Mouse (Mus musculus) testis, postnatal 14 days (tissue): ENCODE data around the gene Ints7.

ENCODE experiments used
- DNase-seq: peaks from one replicate; pipeline ENCODE4 v3.0.0; 2021; ENCODE audit warnings: low spot score

Gene Ints7

DNA sequence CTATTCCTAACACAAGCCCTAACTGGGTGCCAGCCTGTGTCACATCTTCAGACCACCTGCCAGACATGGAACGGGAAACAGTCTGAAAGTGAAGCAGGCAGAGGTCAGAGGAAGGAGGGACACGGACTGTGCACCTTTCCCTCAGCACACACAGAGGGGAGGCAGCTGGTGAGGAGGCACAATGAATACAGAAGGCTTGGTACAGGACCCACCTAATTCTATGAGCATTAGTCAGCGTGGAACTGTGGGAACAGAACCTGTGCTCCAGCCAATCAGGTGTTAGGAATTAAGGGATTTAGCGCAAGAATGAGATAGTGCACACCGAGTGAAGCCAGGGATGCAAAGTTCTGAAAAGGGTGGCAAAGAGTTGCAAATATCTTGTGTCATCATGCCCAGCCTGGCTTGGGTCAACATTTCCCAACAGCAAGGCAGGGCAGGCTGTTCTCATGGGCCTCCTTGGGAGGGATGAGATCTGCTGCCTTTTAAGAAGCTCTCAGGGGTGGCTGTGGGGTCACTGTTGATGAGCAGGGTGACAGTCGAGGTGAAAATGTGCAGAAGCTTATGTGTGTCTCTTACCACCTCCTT, 57.2 kb downstream of the Ints7 start:
- no peak for DNase-seq

DNA sequence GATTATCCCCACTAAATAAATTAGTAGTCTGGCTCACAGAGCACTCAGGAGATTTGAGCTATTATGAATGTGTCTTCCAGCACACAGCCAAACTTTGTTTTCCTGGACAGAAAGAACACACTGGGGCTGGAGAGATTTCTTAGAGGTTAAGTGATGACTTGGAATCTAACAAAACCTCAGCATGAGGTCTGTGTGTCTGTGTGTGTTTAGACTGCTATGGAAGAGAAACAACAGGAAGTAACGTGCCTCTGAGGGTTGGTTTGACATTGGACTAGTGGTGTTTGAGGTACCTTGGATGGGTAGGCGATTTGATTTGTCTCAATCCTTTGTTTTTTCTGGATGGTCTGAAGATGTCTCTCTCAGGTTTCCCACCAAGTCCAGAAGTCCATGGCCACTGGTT, 58.7 kb downstream of the Ints7 start:
- DNase-seq: no peak

DNA sequence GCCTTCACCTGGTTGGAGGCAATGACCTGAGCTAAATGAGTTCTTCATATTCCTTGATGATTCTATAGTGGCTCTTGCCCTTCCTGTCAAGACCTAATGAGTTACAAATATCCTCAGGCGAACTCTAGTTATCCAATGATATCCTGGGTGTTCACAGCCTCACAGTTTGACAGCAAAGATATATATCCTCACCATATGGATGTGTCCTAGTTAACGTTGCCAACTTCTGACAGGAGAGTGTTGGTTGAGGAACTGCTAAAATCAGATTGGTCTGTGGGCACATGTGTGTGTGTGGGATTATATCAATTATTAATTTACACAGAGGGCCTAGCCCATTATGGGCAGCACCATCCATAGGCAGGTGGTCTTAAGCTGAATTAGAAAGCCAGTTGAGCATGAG, 63.0 kb downstream of the Ints7 start:
- no peak for DNase-seq

DNA sequence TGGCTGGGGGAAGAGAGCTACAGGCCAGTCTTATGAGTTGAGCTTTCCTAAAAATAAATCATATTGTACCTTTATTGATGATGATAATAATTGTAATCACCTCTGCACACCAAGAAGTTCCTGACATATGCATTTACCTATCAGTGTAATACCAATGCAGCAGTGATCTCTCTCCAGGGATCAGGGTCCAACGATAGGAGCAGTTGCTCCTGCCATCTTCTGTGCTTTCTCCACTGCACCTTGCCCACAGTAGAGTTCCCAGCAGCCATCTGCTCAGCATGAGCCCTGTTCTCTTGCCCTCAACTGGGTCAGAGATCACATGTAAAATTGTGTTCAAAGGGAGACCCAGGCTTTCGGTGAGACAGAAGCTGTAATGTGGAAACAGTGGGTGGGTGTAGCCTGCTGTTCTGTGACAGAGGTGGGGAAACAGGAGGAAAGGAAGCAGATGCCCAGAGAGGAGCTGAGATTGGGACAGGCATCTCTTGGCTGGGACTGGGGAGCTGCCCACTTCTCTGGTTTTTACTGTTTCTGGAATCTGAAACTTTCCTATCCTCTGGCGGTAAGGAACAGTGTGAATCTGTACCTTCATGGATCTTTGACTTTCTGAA, 63.9 kb downstream of the Ints7 start:
- DNase-seq: no peak

DNA sequence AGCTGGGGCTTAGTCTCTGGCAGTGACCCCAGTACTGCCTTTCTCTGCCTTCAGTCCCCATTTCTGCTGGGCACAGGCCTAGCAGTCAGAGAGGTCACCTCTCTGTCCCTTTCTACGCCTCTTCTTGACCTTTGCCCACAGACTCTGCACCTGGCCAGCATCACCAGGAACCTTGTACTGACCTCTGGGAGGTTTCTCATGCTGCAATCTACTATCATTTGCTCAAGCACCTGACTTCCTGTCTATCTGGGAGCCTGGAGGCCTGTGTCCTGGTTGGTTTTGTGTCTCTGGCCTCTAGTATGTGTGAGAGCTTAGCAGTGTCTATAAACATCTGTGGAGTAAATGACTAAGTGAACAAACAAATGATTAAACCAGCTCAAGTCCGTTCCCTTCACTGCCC, 64.7 kb downstream of the Ints7 start:
- DNase-seq: no peak

DNA sequence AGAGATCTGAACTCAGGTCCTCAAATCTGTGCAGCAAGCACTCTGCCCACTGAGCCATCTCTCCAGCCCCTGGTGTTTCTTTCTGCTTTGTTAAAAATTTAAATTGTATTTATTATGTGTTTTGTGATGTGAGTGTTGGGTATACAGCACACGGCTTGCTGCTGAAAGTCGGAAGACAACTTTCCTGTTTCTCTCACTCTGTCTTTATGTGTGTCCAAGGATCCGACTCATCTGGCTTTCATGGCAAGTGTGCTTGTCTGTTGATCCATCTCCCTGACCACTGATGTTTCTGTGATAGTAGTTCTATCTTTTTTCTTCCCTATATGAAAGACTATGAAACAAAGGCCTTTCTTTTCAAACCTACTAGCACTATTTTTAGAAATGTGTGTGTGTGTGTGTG, 65.4 kb downstream of the Ints7 start:
- DNase-seq: no peak

DNA sequence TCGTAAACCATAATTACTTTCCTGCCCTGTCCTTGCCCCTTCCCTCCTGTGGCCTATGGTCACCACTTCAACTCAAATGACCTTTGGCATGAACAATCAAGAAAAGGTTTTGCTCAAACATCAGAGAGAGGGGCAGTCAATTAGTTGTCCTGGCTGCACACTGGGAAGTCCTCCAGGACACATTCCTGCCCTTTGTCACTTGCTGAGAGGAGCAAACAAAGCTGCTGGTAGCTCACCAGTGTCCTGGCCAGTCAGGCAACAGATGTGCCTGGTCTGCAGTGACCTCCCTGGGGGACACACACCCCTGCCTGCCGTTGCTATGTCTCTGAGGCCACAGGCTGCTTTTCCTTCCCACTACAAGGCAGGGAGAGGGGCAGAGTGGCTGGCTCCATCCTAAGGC, 66.0 kb downstream of the Ints7 start:
- no peak for DNase-seq

DNA sequence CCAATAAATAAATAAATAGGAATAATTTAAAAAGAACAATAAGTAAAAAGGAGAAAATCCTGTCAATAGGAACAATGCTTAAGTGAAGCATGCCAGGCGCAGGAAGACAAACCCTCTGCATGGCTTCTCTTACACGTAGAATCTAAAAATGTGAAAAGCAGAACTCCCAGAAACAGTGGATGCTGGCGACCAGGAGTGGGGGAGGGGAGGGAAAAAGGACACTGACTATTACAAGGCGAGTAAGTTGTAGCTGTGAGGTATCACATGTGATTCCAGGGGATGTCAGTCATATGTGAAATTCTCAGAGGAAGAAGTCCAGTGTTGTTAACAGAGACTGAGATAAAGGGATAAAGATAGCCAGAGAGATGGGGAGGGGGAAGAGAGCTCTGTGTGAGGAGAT, 67.5 kb downstream of the Ints7 start:
- no peak for DNase-seq

DNA sequence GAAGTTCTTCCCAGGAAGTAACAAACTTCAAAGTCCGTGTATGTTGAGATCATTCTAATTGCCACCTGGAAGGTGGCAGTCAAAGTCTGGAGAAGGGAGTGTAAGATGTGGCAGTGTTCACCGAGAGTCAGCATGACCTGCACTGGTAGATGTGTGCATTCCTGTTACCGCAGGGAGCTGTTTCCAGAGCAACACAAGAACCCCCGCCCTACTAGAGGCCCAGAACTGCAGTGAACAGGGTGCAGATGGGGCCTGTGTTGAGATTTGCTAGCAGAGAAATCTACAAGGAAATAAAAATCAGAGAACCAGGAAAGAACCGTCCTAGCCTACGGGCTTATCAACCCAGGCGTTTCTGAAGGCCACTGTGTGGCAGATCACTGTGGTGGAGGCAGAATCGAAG, 70.5 kb downstream of the Ints7 start:
- DNase-seq: no peak

DNA sequence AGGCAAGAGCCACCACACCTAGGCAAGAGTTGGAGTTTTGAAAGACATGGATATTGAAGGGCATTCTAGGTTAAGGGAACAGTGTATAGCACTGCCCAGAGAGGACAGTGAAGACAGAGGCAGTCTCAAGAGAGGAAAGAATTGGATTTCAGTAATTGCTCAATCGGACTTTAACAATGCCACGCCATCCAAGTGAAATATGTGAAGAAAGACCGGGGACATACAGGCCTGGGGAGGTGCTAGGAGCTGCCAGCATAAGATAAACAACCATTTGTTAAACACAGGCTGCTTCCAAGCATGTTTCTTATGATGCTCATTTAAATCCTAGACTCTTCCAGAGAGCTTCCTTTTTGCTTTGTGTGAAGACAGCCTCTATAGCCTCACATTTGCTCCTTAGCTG, 72.2 kb downstream of the Ints7 start:
- no peak for DNase-seq

DNA sequence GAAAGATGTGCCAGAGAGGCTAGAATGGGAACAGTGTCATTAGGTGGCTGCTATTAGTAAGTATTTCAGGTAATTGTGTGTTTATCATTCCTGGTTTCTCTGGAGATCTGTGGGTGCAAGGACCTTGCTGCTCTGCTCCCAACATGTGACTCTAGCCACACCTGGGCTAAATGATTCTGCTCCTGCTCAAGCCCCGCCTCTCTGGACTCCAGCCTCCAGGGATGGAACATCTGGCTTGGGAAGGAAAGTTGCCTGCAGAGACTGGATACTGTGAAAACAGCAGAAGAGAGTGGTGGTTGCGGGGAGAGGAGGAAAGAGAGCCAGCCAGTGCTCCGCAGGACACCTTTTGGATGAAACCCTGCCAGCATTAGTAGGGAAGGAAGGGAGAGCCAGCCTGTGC, 84.0 kb downstream of the Ints7 start:
- no peak for DNase-seq

DNA sequence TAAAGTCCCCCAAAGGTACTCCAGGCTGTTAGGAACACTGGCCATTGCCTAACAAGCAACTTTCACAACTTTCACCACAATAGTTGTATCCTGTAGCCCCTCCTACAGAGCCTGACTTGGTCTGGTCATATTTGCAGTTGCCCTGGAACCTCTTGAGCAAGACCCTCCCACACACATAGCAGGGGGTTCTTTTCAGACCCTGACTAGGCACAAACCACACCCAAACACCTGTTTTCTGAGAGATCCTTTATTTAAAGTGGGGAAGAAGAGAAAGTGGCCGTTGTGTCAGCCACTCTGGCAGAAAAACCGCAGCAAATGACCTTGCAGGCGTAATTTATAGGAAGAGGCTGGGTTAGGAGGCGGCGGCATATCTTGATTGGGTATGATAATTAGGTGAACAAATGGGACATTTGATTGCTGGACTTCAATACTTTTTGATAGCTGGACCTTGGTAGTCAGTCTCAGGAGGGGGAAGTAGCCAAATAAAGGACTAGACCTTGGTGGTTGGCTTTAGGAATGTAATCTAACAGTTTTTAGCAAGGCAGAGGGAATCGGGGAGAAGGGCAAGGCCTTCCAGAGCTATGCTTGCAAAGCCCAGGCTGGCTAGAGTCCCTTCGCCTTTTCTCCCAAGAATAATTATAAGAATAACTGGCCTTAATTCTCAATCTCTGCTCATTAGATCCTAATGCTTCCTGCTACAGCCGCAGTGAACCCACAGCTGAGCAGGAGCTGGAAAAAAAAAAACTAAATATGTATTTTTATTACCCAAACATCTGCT, 85.8 kb downstream of the Ints7 start:
- no peak for DNase-seq

DNA sequence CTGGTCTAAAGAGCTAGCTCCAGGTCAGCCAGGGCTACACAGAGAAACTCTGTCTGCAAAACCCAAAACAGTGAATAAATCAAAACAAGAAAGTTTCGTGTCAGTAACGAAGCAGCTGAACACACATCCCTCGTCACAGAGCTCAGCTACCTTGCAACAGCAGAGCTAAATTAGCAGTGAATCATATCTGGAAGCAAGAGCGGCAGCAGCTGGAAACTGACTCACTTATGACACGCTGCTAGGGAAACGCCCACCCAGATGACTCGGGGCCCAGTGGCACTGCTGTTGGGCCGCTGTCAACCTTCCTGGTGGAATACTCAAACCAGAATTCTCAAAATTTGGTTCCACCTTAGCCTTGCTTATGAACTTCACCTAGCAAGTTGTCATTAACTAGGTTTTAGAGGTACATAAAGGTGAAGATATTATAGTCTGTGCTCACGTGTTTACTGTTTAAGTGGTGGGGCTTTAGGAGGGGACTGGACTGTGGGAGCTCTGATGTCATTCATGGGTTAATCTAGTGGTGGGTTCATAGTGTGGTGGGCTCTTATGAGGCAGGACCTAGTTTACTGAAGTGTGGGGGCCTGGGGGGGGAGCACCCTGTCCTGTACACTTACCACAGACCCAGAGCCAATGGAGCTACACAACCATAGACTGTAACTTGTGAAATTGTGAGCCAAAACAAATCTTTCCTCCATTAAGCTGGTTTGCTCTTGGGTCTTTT, 86.9 kb downstream of the Ints7 start:
- no peak for DNase-seq

DNA sequence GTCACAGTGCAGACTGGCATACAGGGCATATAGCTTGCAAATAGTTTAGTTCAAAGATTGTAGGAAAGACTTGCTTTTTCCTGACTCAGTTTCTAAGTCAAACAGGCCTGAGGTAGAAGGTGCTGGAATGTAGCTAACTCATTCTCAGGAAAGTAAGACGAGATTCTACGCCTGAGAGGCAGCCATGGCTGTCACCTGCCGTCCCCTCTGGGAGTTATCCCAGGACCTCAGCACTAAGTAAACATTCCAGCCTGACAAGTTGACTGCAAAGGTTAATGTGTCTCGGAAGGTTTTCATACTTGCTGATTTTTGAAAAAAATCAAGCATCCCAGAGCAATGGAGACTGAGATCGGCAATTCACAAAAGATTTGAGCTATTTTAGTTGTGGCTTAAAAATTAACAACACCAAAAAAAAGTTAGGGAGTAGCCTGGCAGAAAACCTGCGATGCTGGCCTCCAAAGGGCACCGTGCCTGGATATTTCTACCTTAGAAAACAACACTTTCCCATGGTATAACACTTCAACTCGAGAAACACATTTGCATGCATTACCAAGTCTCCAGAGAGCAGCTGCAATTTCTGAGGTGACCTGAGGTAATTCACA, 87.6 kb downstream of the Ints7 start:
- no peak for DNase-seq

DNA sequence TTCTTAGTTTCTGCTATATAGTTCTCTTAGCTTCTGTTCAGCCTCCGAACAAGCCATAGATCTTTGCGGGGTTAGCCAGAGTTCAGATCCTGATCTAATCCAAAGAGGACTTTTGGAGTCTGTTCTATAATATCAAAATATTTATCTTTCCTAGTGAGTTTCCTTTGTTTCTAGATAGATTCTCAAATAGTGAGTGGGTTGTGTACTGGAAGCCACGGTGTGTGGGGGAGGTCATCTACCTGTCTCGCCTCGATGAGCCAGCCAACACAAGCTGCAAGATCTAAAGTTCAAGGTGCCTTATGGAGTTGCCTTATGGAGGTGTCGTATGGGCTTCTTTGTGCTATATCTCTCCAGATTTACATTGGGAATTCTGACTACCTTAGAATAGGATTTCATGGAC, 88.2 kb downstream of the Ints7 start:
- no peak for DNase-seq

DNA sequence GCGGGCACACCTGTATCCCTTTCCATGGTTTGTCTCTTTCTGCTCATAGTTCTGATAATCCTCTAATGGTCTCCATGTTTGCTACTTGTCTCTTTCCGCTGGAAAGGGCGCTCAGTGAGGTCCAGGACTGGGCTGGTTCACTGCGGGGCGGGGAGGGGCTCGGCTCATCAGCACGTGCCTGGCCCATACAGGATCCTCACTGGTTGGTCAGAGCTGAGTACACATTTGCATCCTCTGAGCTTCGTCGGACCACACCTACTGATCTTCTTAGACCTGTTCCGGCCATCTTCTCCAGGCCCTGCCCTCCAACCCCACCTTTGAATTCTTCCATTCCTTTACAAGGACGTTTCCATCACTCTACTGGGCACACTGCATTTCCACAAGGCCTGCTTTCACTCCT, 90.9 kb downstream of the Ints7 start:
- no peak for DNase-seq

DNA sequence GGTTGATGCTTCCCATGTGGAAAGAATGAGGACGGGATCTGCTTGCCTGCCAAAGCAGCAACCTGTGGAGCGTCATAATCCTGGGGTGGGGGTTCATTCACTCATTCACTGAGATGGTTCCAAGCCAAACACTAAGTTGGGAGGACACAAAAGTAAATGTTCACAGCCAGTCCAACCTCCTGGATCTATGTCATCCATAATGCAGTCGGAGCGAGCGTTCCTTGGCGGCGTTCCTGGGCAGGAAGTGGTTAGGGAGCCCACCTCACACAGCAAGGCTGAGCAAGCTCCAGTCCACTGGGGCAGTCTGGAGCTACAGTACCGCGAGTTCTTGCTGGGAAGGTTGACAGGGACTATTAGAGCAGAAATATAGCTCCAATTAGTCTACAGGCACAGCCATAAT, 92.6 kb downstream of the Ints7 start:
- no peak for DNase-seq
